Mouse (Mus musculus): ENCODE data around the gene Gm21954. TPM values are rescaled to one million over a fixed set of nuclear protein-coding genes. Genes with fewer than 3 reads are reported as not detected.

Gene Gm21954
- total and polyA plus RNA-seq, 3 experiments, result not detected

- Histone ChIP-seq H3K36me3 (replicated peaks in 1 of 2; ENCODE audit: control insufficient read depth in 1 of 2, insufficient read depth in 1 of 2, low read length in 1 of 2) (no peaks in the 10 kb centered on the region), H3K9ac (ENCODE audit: insufficient read depth, low read depth) (no peak overlapping the region), H3K27ac (ENCODE audit: insufficient read depth, low read depth) (no peak overlapping the region), H3K79me2 (replicated peaks; ENCODE audit: control insufficient read depth, extremely low read depth, insufficient read depth, poor library complexity, severe bottlenecking) (no peaks in the 10 kb centered on the region), H3K4me1 (ENCODE audit: control insufficient read depth in 1 of 2, insufficient read depth in 2 of 2) (no peaks in the 10 kb centered on the region), H3K4me2 (ENCODE audit: insufficient read depth, low read depth, poor library complexity, severe bottlenecking) (no peak overlapping the region), H3K9me3 (replicated peaks; ENCODE audit: low read length) (peaks cover 50% of the 10 kb centered on the region), H3K27me3 (replicated peaks) (no peaks in the 10 kb centered on the region), H3K4me3 (replicated peaks in 1 of 3; ENCODE audit: low read depth in 2 of 3, low read length in 2 of 3, poor library complexity in 1 of 3) (no peak overlapping the region)
- in situ Hi-C loops (cut with MboI; ENCODE audit: low pct_ligation_motif_present, low pct_unique_long_range_greater_than_20kb, low sequenced_read_pairs) (no loop called here), dilution Hi-C loops (cut with MboI; ENCODE audit: extremely low pct_ligation_motif_present, extremely low pct_unique_long_range_greater_than_20kb, low sequenced_read_pairs) (no loop called here)
- DNase-seq (ENCODE audit: extremely low read depth), result no peak
- TF ChIP-seq HCFC1 (IDR thresholded peaks at IDR 0.05; ENCODE audit: low read depth, low read length) (no peak), EP300 (IDR thresholded peaks at IDR 0.05; ENCODE audit: low read length) (no peak), USF2 (conservative IDR thresholded peaks at IDR 0.05; ENCODE audit: low read depth, low read length) (no peak), SMC3 (IDR thresholded peaks at IDR 0.05; ENCODE audit: low read depth, low read length) (no peak), CHD2 (IDR thresholded peaks at IDR 0.05; ENCODE audit: low read length) (no peak), TCF12 (IDR thresholded peaks at IDR 0.05; ENCODE audit: low read depth, low read length) (no peak), BHLHE40 (IDR thresholded peaks at IDR 0.05; ENCODE audit: low read depth, low read length) (no peak), KAT2A (IDR thresholded peaks at IDR 0.05; ENCODE audit: insufficient replicate concordance, low read length) (no peak)
Observed at GRCm38 (mm10) chr3:55496462-55496941, 24.5 kb upstream of the Gm21954 start.

GRCm38 (mm10) chr3:55495866-55496265, 23.9 kb upstream of the Gm21954 start:
- TF ChIP-seq NELFE (IDR thresholded peaks at IDR 0.05; ENCODE audit: low read depth, low read length) (no peak), ELF1 (IDR thresholded peaks at IDR 0.05; ENCODE audit: low read depth, low read length) (no peak), EP300 (IDR thresholded peaks at IDR 0.05; ENCODE audit: low read length) (no peak)

GRCm38 (mm10) chr3:55495231-55495630, 23.2 kb upstream of the Gm21954 start:
- TF ChIP-seq BHLHE40 (IDR thresholded peaks at IDR 0.05; ENCODE audit: low read depth, low read length) (no peak), HCFC1 (IDR thresholded peaks at IDR 0.05; ENCODE audit: low read depth, low read length) (no peak), SIN3A (IDR thresholded peaks at IDR 0.05; ENCODE audit: low read length) (no peak), CHD2 (IDR thresholded peaks at IDR 0.05; ENCODE audit: low read length) (no peak), ETS1 (conservative IDR thresholded peaks at IDR 0.05; ENCODE audit: low read depth, low read length) (no peak), MYC (IDR thresholded peaks at IDR 0.05; ENCODE audit: low read depth, low read length) (no peak), RAD21 (IDR thresholded peaks at IDR 0.05; ENCODE audit: low read depth, low read length) (no peak), IRF4 (IDR thresholded peaks at IDR 0.05; ENCODE audit: low read depth, low read length) (no peak), JUN (IDR thresholded peaks at IDR 0.05; ENCODE audit: insufficient read depth, low read depth, low read length) (no peak), POLR2AphosphoS2 (IDR thresholded peaks at IDR 0.05; ENCODE audit: low read depth, low read length) (no peak), ZKSCAN1 (IDR thresholded peaks at IDR 0.05; ENCODE audit: borderline replicate concordance, low read depth, low read length) (no peak), JUND (conservative IDR thresholded peaks at IDR 0.05; ENCODE audit: low read depth, low read length) (no peak), SMC3 (IDR thresholded peaks at IDR 0.05; ENCODE audit: low read depth, low read length) (no peak), E2F4 (IDR thresholded peaks at IDR 0.05; ENCODE audit: insufficient replicate concordance, low read depth, low read length) (no peak)
- Histone ChIP-seq H3K9me3 (replicated peaks; ENCODE audit: low read length) (peaks cover 56% of the 10 kb centered on the region), H3K79me2 (replicated peaks; ENCODE audit: control insufficient read depth, extremely low read depth, insufficient read depth, poor library complexity, severe bottlenecking) (no peaks in the 10 kb centered on the region), H3K4me3 (replicated peaks in 1 of 3; ENCODE audit: low read depth in 2 of 3, low read length in 2 of 3, poor library complexity in 1 of 3) (no peak overlapping the region), H3K27me3 (replicated peaks) (no peaks in the 10 kb centered on the region), H3K9ac (ENCODE audit: insufficient read depth, low read depth) (no peak overlapping the region), H3K36me3 (replicated peaks in 1 of 2; ENCODE audit: control insufficient read depth in 1 of 2, insufficient read depth in 1 of 2, low read length in 1 of 2) (no peaks in the 10 kb centered on the region), H3K4me2 (ENCODE audit: insufficient read depth, low read depth, poor library complexity, severe bottlenecking) (no peak overlapping the region), H3K27ac (ENCODE audit: insufficient read depth, low read depth) (no peak overlapping the region), H3K4me1 (ENCODE audit: control insufficient read depth in 1 of 2, insufficient read depth in 2 of 2) (no peaks in the 10 kb centered on the region)
- dilution Hi-C loops (cut with MboI; ENCODE audit: extremely low pct_ligation_motif_present, extremely low pct_unique_long_range_greater_than_20kb, low sequenced_read_pairs) (no loop called here), in situ Hi-C loops (cut with MboI; ENCODE audit: low pct_ligation_motif_present, low pct_unique_long_range_greater_than_20kb, low sequenced_read_pairs) (no loop called here)
- DNase-seq (ENCODE audit: extremely low read depth), result no peak

More at GRCm38 (mm10) chr3:55495866-55496265, 23.9 kb upstream of the Gm21954 start:
- Histone ChIP-seq H3K9ac (ENCODE audit: insufficient read depth, low read depth) (no peak overlapping the region), H3K4me2 (ENCODE audit: insufficient read depth, low read depth, poor library complexity, severe bottlenecking) (no peak overlapping the region), H3K4me3 (replicated peaks in 1 of 3; ENCODE audit: low read depth in 2 of 3, low read length in 2 of 3, poor library complexity in 1 of 3) (no peak overlapping the region), H3K27me3 (replicated peaks) (no peaks in the 10 kb centered on the region), H3K4me1 (ENCODE audit: control insufficient read depth in 1 of 2, insufficient read depth in 2 of 2) (no peaks in the 10 kb centered on the region), H3K79me2 (replicated peaks; ENCODE audit: control insufficient read depth, extremely low read depth, insufficient read depth, poor library complexity, severe bottlenecking) (no peaks in the 10 kb centered on the region), H3K36me3 (replicated peaks in 1 of 2; ENCODE audit: control insufficient read depth in 1 of 2, insufficient read depth in 1 of 2, low read length in 1 of 2) (no peaks in the 10 kb centered on the region), H3K27ac (ENCODE audit: insufficient read depth, low read depth) (no peak overlapping the region), H3K9me3 (replicated peaks; ENCODE audit: low read length) (peaks cover 54% of the 10 kb centered on the region)
- in situ Hi-C loops (cut with MboI; ENCODE audit: low pct_ligation_motif_present, low pct_unique_long_range_greater_than_20kb, low sequenced_read_pairs), result no loop called here
- dilution Hi-C loops (cut with MboI; ENCODE audit: extremely low pct_ligation_motif_present, extremely low pct_unique_long_range_greater_than_20kb, low sequenced_read_pairs), result no loop called here
- no peak for DNase-seq (ENCODE audit: extremely low read depth)
